Mouse (Mus musculus) embryonic facial prominence, embryonic 11.5 days (tissue): Measurements from ENCODE around the gene Smug1. TPM values are rescaled to one million over a fixed set of nuclear protein-coding genes. Genes with fewer than 3 reads are reported as not detected.

ENCODE experiments used
- ATAC-seq: fragments of 200-750 bp; cut with Nextera tagmentation; replicated peaks from 2 replicates; pipeline ENCODE4 v1.8.0; 2017; ENCODE audit warnings: low read depth; ENCODE audit not compliant: insufficient number of reproducible peaks, low FRiP score, low TSS enrichment
- DNase-seq: peaks from one replicate; pipeline ENCODE4 v3.0.0-alpha.2; 2015; ENCODE audit warnings: low spot score
- H3K27ac ChIP-seq: fragments of 300-500 bp; sonication (generic); replicated peaks from 2 replicates; pipeline ENCODE4 v1.5.1; 2014; ENCODE audit warnings: mild to moderate bottlenecking, low read depth, low read length, control low read depth
- H3K27me3 ChIP-seq: fragments of 300-500 bp; sonication (generic); 2 replicates; pipeline ENCODE4 v1.6.1; 2014; ENCODE audit warnings: mild to moderate bottlenecking, low read length, moderate library complexity, mixed read lengths; ENCODE audit not compliant: control insufficient read depth, insufficient read depth
- H3K36me3 ChIP-seq: fragments of 300-500 bp; sonication (generic); replicated peaks from 2 replicates; pipeline ENCODE4 v1.6.1; 2014; ENCODE audit warnings: low read depth, mild to moderate bottlenecking, low read length, moderate library complexity, mixed read lengths; ENCODE audit not compliant: control insufficient read depth, insufficient read depth
- H3K4me1 ChIP-seq: fragments of 300-500 bp; sonication (generic); 2 replicates; pipeline ENCODE4 v1.6.1; 2014; ENCODE audit warnings: low read length, mixed read lengths; ENCODE audit not compliant: control insufficient read depth, insufficient read depth
- H3K4me2 ChIP-seq: fragments of 300-500 bp; sonication (generic); 2 replicates; pipeline ENCODE4 v1.6.1; 2014; ENCODE audit warnings: low read depth, mild to moderate bottlenecking, control low read depth, low read length, moderate library complexity
- H3K4me3 ChIP-seq: fragments of 300-500 bp; sonication (generic); 2 replicates; pipeline ENCODE4 v1.5.1; 2014; ENCODE audit warnings: low read depth, low read length, control low read depth
- H3K9ac ChIP-seq: fragments of 300-500 bp; sonication (generic); replicated peaks from 2 replicates; pipeline ENCODE4 v1.6.1; 2014; ENCODE audit warnings: mild to moderate bottlenecking, control low read depth, low read length
- H3K9me3 ChIP-seq: fragments of 300-500 bp; sonication (generic); replicated peaks from 2 replicates; pipeline ENCODE4 v1.6.1; 2016; ENCODE audit warnings: mild to moderate bottlenecking, low read length, inconsistent platforms, mixed read lengths; ENCODE audit not compliant: control insufficient read depth
- WGBS: fragments of 180-500 bp; shearing (Covaris S2); extraction: QIAGEN DNeasy Blood & Tissue Kit; methylation state at CpG from one replicate; pipeline ENCODE4 v1.1.7; 2014; 5-methylcytosine and 5-hydroxymethylcytosine counted together
- polyA plus RNA-seq: library from polyadenylated mRNA; unstranded; fragments of >200 nt; fragmentation: Nextera tagmentation; extraction: Ambion mirVana; gene quantifications from 2 replicates; pipeline ENCODE4 v1.2.1, GENCODE M21; 2014

Gene Smug1
- polyA plus RNA-seq, 1 experiment from 2014 or later = 17.8 TPM

- H3K27ac ChIP-seq = no peak overlapping the region
- H3K4me3 ChIP-seq = no peak overlapping the region
- 42% methylated on average over 1 of the region's 1 CpGs for WGBS
- H3K9ac ChIP-seq = no peak overlapping the region
- DNase-seq (no peak), ATAC-seq (no peak)
- no peaks in the 10 kb centered on the region for H3K36me3 ChIP-seq
- H3K27me3 ChIP-seq = no peaks in the 10 kb centered on the region
- H3K4me1 ChIP-seq = no peaks in the 10 kb centered on the region
- H3K4me2 ChIP-seq = no peak overlapping the region
- H3K9me3 ChIP-seq = no peaks in the 10 kb centered on the region
These were observed 36.2 kb downstream of the Smug1 start for GRCm38 (mm10) chr15:103130729-103131128.

- Histone ChIP-seq H3K27ac (no peak overlapping the region), H3K4me1 (no peaks in the 10 kb centered on the region), H3K9ac (no peak overlapping the region), H3K9me3 (no peaks in the 10 kb centered on the region), H3K4me3 (no peak overlapping the region), H3K36me3 (no peaks in the 10 kb centered on the region), H3K27me3 (no peaks in the 10 kb centered on the region), H3K4me2 (no peak overlapping the region)
- no peak for DNase-seq
- ATAC-seq = no peak
- WGBS = 48% methylated on average over 6 of the region's 6 CpGs
These were observed 37.6 kb downstream of the Smug1 start for GRCm38 (mm10) chr15:103129289-103129688.

- Histone ChIP-seq H3K9me3 (no peaks in the 10 kb centered on the region), H3K4me3 (no peak overlapping the region), H3K9ac (no peak overlapping the region), H3K4me1 (no peaks in the 10 kb centered on the region), H3K4me2 (no peak overlapping the region), H3K36me3 (no peaks in the 10 kb centered on the region), H3K27ac (no peak overlapping the region), H3K27me3 (no peaks in the 10 kb centered on the region)
- ATAC-seq = no peak
- no peak for DNase-seq
- 53% methylated on average over 1 of the region's 1 CpGs for WGBS
These were observed 38.6 kb downstream of the Smug1 start for GRCm38 (mm10) chr15:103128056-103128833.

GRCm38 (mm10) chr15:103125982-103126381, 40.9 kb downstream of the Smug1 start:
- Histone ChIP-seq H3K27ac (no peak overlapping the region), H3K9ac (no peak overlapping the region), H3K4me3 (no peak overlapping the region), H3K4me1 (no peaks in the 10 kb centered on the region), H3K36me3 (no peaks in the 10 kb centered on the region), H3K9me3 (no peaks in the 10 kb centered on the region), H3K4me2 (no peak overlapping the region), H3K27me3 (peaks cover 2% of the 10 kb centered on the region; the same call in 1 of the 2 replicates)
- 91% methylated on average over 5 of the region's 5 CpGs for WGBS
- no peak for ATAC-seq
- no peak for DNase-seq

GRCm38 (mm10) chr15:103124254-103124653, 42.6 kb downstream of the Smug1 start:
- ATAC-seq = no peak
- no peaks in the 10 kb centered on the region for H3K36me3 ChIP-seq
- H3K27ac ChIP-seq = no peak overlapping the region
- H3K9ac ChIP-seq = no peak overlapping the region
- H3K4me1 ChIP-seq = no peaks in the 10 kb centered on the region
- DNase-seq = no peak
- H3K4me3 ChIP-seq = no peak overlapping the region
- peaks cover 2% of the 10 kb centered on the region; the same call in 1 of the 2 replicates for H3K27me3 ChIP-seq
- H3K9me3 ChIP-seq = no peaks in the 10 kb centered on the region
- no peak overlapping the region for H3K4me2 ChIP-seq
- 73% methylated on average over 1 of the region's 1 CpGs for WGBS

- H3K4me2 ChIP-seq = no peak overlapping the region
- 80% methylated on average over 8 of the region's 8 CpGs for WGBS
- ATAC-seq = no peak
These were observed 43.5 kb downstream of the Smug1 start for GRCm38 (mm10) chr15:103123343-103123742.

GRCm38 (mm10) chr15:103122372-103122771, 44.5 kb downstream of the Smug1 start:
- peaks cover 3% of the 10 kb centered on the region; the same call in 1 of the 2 replicates for H3K27me3 ChIP-seq
- H3K9me3 ChIP-seq = no peaks in the 10 kb centered on the region
- DNase-seq (no peak), ATAC-seq (no peak)
- H3K4me1 ChIP-seq = no peaks in the 10 kb centered on the region
- H3K9ac ChIP-seq = no peak overlapping the region
- 66% methylated on average over 2 of the region's 2 CpGs for WGBS
- no peaks in the 10 kb centered on the region for H3K36me3 ChIP-seq
- H3K4me2 ChIP-seq = no peak overlapping the region
- H3K4me3 ChIP-seq = no peak overlapping the region
- no peak overlapping the region for H3K27ac ChIP-seq

More at GRCm38 (mm10) chr15:103123343-103123742, 43.5 kb downstream of the Smug1 start:
- no peaks in the 10 kb centered on the region for H3K36me3 ChIP-seq
- DNase-seq = no peak
- H3K9ac ChIP-seq = no peak overlapping the region
- no peak overlapping the region for H3K4me3 ChIP-seq
- no peaks in the 10 kb centered on the region for H3K9me3 ChIP-seq
- no peaks in the 10 kb centered on the region for H3K4me1 ChIP-seq
- peaks cover 2% of the 10 kb centered on the region; the same call in 1 of the 2 replicates for H3K27me3 ChIP-seq
- H3K27ac ChIP-seq = no peak overlapping the region

GRCm38 (mm10) chr15:103121416-103121815, 45.5 kb downstream of the Smug1 start:
- H3K9ac ChIP-seq = no peak overlapping the region
- DNase-seq = no peak
- no peak overlapping the region for H3K4me3 ChIP-seq
- no peak overlapping the region for H3K4me2 ChIP-seq
- no peak overlapping the region for H3K27ac ChIP-seq
- WGBS = 52% methylated on average over 5 of the region's 5 CpGs
- no peaks in the 10 kb centered on the region for H3K36me3 ChIP-seq
- H3K27me3 ChIP-seq = peaks cover 8% of the 10 kb centered on the region; the same call in 1 of the 2 replicates
- no peaks in the 10 kb centered on the region for H3K9me3 ChIP-seq
- H3K4me1 ChIP-seq = no peaks in the 10 kb centered on the region
- no peak for ATAC-seq
